Mouse (Mus musculus) retina, postnatal 7 days (tissue): ENCODE data around the gene Wdfy3.
"Not testable (repeated sequence)": the region's sequence is repeated elsewhere in the genome, so short reads cannot be mapped to it uniquely, and the experiment has no call there.

ENCODE experiments used
- DNase-seq: peaks from one replicate; pipeline ENCODE4 v3.0.0-alpha.2; 2012; ENCODE audit warnings: low read depth, low spot score

The Wdfy3 gene

DNA sequence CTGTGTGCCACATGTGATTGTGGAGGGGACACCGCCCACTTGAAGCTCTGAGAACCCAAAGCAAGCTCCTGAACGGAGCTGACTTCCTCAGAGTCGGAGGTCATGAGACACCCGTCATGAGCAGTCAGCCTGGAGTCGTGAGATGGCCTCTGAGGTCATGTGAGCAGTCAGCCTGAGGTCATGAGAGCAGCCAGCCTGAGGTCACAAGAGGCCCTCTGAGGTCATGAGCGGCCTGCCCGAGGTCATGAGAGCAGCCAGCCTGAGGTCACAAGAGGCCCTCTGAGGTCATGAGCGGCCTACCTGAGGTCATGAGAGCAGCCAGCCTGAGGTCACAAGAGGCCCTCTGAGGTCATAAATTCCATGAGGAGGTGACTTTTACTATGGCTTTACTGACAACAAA is 120.4 kb downstream of the Wdfy3 start:
- no peak for DNase-seq

DNA sequence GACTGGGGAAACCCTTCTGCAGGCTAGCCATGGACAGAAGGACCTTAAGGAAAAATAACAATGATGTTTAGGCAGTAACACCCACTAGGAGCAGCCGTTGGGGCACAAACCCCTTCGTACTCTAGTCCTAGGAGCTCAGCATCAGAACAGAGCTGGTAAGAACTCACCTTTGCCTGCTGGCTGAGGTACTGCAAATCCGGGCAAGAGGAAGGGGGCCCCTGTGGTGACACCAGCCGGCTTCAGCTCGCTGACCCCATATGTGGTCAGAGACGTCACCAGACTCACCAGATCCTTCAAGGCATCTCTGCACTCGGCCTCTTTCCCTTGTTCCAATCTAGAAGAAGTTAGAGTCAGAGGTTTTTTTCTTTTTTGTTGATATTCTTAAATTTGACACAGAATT is 121.1 kb downstream of the Wdfy3 start:
- no peak for DNase-seq

DNA sequence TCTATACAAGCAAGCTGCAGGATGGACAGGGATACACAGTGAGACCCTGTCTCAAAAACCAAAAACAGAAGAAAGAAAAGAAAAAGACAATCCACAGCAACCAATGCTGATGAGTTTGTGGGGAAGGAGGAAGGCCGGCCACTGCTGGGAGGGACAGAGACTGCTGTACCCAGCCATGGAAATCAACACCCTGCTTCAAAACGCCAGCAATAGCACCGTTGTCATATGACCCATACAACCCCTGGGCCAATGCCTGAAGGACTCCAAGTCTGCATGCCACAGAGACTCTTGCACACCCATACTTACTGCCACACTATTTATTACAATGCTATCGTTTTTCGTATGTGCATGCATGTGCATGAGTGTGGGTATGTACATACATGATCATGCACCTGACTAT is 124.0 kb downstream of the Wdfy3 start:
- no peak for DNase-seq

DNA sequence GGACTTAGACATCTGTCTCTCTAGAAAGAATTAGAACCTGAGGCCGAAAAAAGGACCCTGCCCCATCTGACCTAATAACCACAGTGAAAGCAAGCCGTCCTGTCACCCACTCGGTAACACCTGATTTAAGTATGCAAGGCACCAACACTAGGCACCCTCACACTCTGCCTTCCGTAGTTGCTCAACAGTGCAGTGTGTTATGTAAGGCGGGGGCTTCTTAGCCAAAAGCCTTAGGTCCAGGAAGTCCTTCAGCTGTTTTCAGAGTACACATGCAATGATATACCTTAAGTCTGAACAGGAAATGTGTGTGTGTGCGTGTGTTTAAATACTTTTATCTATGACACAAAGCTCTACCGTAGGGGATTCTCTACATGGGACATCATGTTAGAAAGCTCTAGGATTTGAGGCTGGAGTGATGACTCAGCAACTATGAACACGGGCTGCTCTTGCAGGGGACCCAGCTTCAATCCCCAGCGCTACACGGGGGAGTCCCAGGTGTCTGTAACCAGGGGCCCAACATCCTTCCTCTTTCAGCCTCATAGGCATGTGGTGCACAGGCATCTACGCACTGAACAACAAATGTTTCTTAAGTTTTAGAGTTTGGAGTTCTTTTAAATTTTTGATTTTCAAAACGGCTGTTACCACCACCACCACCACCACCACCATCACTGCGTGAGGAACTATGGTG is 131.7 kb downstream of the Wdfy3 start:
- no peak for DNase-seq

DNA sequence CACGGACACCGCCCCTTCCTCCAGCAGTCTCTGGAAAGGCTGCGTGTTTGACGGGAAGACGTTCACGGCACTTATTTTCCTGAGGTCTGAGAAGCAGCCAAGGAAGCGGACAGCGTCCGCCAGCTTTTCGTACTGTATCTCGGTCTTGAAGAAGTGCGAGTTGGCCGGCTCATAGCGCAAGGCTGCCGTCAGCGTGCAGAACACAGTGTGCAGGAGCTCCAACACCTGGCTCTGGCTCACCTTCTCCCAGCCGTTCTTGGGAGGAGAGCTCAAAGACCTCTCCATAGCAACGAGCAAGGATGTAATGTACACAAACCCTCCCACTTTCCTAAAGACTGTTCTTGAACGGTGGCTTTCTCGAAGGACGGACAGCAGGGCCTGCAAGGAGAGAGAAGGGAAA is 132.4 kb downstream of the Wdfy3 start:
- no peak for DNase-seq

- DNase-seq: no peak
Measured at GRCm38 (mm10) chr5:101935893-101936292, 133.8 kb downstream of the Wdfy3 start.

GRCm38 (mm10) chr5:101934629-101935028 is 135.1 kb downstream of the Wdfy3 start:
- no peak for DNase-seq

GRCm38 (mm10) chr5:101932971-101933810 is 136.5 kb downstream of the Wdfy3 start:
- no peak for DNase-seq

GRCm38 (mm10) chr5:101931997-101932396 is 137.7 kb downstream of the Wdfy3 start:
- DNase-seq: no peak

- DNase-seq: no peak
Measured at GRCm38 (mm10) chr5:101926311-101926710, 143.4 kb downstream of the Wdfy3 start.

DNA sequence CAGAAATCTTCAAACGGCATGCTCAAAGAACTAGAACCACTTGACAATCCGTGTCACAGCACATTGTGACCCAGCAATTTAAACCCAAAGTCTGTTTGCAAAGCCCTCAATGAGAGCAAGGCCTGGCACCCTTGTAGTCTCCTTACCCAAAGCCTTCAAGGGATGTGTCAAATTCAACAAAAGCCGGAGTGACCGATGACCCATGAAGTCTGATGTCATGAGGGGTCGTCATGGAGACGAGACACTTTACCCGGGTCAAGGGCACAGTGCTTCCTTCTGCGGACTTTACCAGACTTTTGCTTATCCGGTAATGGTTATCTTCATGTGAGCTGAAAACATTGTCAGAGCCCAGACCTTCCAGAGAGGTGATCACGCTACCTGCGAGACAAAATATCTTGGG is 146.0 kb downstream of the Wdfy3 start:
- no peak for DNase-seq

- DNase-seq: no peak
Measured at GRCm38 (mm10) chr5:101919559-101919958, 150.2 kb downstream of the Wdfy3 start.

- no peak for DNase-seq
Measured at GRCm38 (mm10) chr5:101909468-101909867, 160.3 kb downstream of the Wdfy3 start.

DNA sequence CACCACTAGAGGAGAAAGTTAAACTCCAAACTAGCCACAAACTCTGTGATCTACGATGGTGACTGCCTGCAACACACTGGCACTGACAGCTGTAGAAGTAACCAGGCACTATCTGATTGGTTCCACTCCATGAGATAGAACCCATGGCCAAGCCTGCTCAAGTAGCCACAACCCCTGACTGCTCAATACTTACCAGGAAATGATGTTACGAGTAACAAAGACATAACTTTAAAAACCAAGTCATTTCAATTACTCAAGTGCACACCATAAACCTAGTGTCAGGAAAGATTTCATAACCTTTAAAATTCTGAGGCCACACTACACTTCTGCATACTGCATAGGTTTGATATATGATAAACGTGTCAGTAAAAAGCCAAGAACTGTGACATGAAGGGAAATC is 164.1 kb downstream of the Wdfy3 start:
- DNase-seq: no peak

DNA sequence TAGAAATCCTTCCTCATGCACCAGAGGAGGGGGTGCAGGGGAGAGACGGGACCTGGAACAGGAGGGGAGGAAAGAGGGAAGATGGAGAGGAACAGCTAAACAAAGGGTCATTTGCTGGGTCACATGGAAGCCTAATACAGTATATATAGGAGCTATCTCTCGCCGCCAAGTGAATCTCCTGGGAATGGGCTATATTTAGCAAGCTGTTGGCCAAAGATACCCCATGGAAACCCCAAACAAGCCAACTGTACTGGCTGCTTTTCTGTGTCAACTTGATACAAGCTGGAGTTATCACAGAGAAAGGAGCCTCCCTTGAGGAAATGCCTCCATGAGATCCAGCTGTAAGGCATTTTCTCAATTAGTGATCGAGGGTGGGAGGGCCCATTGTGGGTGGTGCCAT is 164.9 kb downstream of the Wdfy3 start:
- not testable (repeated sequence) for DNase-seq

- DNase-seq: no peak
Measured at GRCm38 (mm10) chr5:101902686-101903085, 167.0 kb downstream of the Wdfy3 start.

DNA sequence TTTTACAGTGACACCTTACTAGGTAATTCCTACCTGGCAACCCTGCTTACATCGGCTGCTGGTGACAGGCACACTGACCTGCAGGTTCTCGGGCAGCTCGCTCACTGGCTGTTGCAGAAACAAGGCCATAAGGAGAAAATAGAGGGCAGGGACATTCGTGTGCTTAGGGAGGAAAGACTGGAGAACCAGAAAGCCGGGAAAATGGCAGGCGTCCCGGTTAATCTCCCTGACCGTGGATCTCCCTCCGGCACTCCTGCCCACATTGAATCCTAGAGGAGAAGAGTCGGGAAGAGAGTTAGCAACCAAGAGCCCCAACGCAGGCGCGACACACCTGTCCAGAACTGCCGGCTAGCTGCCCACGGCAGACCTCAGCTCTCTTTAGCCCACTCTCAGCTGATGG is 169.7 kb downstream of the Wdfy3 start:
- no peak for DNase-seq

DNA sequence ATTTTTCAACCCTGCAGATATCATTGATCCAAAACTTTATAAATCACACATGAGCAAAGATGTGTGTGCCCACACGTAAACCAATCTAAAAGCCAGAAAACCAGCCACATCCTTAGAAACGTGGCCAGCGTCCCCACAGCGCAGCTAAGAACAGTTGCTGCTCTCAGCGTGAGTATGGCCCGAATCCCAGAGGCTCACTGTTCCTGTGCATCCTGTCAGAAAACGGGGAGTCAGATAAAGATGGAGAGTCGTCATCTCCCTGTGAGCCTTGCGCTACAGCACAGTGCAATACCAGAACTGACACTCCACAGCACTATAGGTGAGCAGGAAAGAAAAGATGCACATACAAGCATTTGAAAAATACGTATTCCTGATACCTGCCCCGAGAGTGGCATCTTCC is 172.9 kb downstream of the Wdfy3 start:
- DNase-seq: no peak

DNA sequence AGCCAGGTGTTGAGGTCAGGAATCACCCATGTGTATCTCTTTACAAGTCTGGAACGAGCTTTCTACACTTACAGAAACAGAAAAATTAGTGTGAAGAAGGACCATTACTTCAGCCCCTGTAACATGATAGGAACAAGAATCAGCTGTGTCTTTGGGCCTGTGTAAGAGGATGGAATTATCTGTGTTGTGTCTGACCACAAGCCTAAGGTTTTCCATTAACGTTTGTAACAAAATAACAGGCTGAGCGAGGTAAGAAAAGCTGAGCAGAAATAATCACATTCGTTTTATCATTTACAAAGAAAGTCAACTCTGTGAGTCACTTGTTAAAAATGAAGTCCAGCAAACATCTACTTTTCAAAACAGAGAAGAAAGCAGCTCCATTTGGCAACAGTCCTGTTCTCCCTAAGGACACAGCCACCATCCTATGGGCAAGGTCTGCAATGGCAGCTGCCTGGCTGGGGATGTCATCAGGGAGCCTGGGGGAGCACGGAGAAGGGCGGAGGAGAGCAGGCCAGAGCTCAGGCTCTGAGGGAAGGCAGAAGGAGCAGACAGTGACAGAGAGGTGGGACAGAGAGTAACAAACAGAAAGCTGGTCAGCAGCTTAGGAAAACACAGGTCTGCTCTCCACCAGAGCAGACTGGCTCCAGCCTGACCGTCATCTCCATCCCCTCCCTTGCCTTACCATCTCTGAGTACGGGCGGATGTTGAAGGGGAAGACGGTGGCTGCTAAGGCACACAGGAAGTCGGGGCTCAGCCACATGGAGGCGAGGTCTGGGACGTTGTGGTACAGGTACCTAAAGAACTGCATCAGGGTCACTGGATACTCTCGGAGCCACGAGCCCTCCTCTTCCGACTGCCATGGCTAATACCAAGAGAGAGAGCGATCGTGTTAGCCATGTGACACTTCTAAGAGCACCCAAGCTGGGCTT is 173.7 kb downstream of the Wdfy3 start:
- DNase-seq: no peak

DNA sequence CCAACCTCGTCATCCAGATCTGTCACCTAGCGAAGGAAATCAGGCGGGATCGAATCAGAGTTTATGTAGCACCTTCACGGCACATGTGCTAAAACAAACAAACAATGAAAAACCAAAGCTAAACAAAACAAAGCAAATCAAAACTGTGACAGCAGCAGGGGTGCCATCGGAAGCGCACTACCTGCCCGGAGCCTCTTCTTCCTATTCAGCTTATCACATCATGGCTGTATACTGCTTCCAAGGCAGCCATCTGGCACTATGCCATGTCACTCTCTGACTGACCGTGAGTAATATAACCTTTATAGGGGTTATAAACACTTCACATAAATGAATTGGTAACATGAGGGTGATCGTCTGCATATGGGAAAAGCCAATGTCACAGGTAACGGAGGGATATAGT is 174.6 kb downstream of the Wdfy3 start:
- no peak for DNase-seq

- DNase-seq: peak; percentile 24
Measured at GRCm38 (mm10) chr5:101893820-101894515, 175.8 kb downstream of the Wdfy3 start.
